Mouse (Mus musculus) lung, adult 2 months (tissue): ENCODE results near the gene Gm20388. TPM values are rescaled to one million over a fixed set of nuclear protein-coding genes. Genes with fewer than 3 reads are reported as not detected.

Source experiments
- DNase-seq: peaks from one replicate; pipeline ENCODE4 v3.0.0; 2022
- H3K4me1 ChIP-seq: fragments of 200-500 bp; 2 replicates; pipeline ENCODE4 v1.6.1; 2011; ENCODE audit warnings: low read length; ENCODE audit not compliant: control insufficient read depth, insufficient read depth
- H3K4me3 ChIP-seq: fragments of 200-500 bp; replicated peaks from 2 replicates; pipeline ENCODE3; 2011; ENCODE audit warnings: low read depth, mild to moderate bottlenecking, control low read depth, low read length; ENCODE audit errors: extremely low read depth
- CTCF ChIP-seq: fragments of 200-500 bp; IDR thresholded peaks from 2 replicates; pipeline ENCODE4 v1.5.1; 2011; ENCODE audit warnings: mild to moderate bottlenecking, low read length, control low read depth; ENCODE audit not compliant: insufficient read depth
- POLR2A ChIP-seq: fragments of 200-500 bp; IDR thresholded peaks from 2 replicates; pipeline ENCODE4 v1.6.1; 2011; ENCODE audit warnings: low read depth, mild to moderate bottlenecking, control low read depth, low read length, borderline replicate concordance; ENCODE audit errors: extremely low read depth
- WGBS: fragments of 180-500 bp; shearing (Covaris S2); methylation state at CpG from one replicate; pipeline ENCODE4 v1.1.7; 2018; 5-methylcytosine and 5-hydroxymethylcytosine counted together
- polyA plus RNA-seq: library from polyadenylated mRNA; depleted of rRNA; stranded (reverse); fragments of >200 nt; gene quantifications from 2 replicates; pipeline ENCODE4 v1.2.3, GENCODE M21; 2012

Gene Gm20388
- polyA plus RNA-seq, 1 experiment = 67.8 TPM

DNA sequence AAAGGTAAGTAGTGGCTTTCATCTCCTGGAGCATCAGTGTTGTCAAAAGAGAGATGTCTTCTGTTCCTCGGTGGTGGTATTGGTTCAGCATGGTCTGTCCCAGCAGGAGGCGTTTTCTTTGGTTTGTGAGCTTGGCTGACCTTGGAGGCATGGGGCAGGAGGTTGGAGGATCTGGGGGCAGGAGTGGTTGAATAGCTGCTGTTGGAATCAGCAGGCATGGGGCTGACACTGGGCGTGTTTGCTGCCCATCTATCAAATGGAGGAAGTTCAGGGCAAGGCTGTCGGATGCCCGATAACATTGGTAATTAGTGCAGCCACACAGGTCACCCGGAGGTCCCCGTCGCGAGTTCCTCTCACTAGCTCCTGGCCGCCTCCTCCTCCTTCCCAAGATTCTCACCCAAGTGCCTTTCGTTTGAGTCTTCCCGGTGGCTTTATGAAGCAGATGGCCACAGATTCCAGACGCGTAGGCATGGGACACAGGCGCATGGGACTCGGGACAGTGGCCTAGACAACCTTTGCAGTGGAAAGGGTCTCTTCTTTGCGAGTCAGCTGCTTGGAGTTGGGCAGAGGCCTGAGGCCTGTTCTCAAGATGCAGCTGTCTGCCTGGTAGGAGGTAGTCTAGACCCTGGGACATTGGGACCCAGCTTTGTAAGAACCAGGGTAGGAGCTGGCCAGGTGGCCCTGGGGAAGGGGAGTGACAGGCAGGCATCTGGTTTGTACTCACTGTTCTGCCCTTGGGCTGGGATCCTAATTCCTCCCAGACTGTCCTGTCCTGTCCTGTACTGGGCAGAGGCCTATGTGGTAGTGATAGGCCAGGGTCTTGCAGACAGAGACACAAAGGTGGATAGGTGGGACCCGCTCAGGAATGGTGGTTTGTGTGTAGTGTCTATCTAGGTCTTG is 320.3 kb downstream of the Gm20388 start:
- peak overlapping the region; percentile 12 for H3K4me3 ChIP-seq
- H3K4me1 ChIP-seq = peaks cover 16% of the 10 kb centered on the region
- no peak for TF ChIP-seq POLR2A
- TF ChIP-seq CTCF = no peak
- DNase-seq = no peak
- 41% methylated on average over 18 of the region's 18 CpGs for WGBS

DNA sequence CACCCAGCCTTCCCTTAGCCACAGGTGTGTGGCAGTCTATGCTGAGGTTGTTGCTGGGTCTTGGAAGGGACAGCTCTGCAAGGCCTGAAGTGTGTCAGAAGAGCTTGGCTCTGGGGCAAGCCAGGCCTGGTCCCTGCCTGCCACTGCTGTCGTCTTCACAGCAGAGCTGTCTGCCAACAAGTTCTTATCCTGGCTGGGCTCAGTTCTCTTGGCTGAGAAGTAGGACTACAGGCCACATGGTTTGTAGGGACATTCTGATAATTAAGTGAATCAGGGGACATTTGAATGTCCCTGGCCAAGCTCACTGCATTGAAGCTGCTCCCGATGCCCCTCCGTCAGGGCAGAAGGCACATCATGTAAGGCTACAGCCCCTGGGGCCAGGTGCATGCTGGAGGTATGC is 321.2 kb downstream of the Gm20388 start:
- Histone ChIP-seq H3K4me1 (peaks cover 16% of the 10 kb centered on the region), H3K4me3 (no peak overlapping the region)
- WGBS = 60% methylated on average over 3 of the region's 3 CpGs
- TF ChIP-seq CTCF = no peak
- TF ChIP-seq POLR2A = no peak
- no peak for DNase-seq

DNA sequence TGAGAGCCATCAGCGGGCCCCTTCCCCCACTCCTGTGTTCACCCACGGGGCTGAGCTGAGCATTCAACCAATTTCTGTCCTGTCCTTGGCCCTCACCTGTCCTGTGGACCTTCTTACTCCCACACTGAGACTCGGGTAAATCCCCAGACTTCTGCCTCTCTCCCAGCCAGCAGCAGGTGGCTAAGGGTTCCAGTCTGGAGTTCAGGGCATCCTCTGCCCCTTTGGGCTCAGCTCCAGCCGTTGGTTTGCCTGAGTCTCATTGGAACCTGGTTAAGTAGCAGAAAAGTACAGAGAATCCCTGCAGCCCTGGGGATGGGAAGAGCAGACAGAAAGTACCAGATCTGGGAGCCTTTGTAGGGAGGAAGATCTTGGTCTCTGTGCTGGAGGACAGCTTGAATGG is 321.8 kb downstream of the Gm20388 start:
- no peak for TF ChIP-seq CTCF
- TF ChIP-seq POLR2A = no peak
- 53% methylated on average over 4 of the region's 4 CpGs for WGBS
- H3K4me3 ChIP-seq = no peak overlapping the region
- no peak for DNase-seq
- H3K4me1 ChIP-seq = peaks cover 16% of the 10 kb centered on the region

DNA sequence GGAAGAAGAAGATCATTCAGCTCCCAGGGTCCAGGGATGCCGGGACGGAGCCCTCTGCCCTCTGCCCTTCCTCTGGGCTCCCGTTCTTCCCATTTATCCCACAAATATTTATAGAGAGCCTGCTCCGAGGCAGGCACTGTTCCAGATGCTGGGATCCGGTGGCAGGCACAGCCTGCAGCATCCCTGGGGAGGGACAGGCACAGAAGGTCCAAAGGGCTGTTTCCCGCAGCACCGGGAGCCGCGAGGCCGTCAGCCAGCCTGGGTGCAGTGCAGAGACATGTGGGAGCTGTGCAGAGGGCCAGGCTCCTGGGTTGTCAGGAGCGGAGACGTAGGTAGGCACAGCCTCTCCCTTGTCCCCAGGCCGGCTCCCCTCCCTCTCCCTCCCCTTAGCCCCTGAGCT is 322.3 kb downstream of the Gm20388 start:
- Histone ChIP-seq H3K4me3 (no peak overlapping the region), H3K4me1 (peaks cover 16% of the 10 kb centered on the region)
- TF ChIP-seq CTCF (no peak), POLR2A (no peak)
- WGBS = 42% methylated on average over 13 of the region's 13 CpGs
- no peak for DNase-seq

DNA sequence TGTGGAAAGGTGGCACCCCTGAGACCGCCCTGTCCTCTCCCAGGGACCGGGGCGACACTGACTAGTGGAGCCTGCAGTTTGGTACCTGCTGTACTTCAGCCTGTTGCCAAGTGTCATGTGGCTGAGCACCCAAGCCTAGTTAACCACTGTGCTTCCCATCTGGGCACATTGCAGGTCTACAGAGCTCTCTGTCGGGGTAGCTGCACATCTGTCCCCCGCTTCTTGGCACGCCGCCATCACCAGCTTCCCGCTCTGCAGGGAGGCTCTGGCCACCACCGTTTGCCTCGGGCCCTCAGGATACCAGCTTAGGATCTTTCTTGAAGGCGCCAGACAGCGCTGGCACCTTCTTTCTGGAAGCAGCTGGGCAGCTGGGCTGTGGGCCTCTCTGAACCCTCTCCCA is 323.8 kb downstream of the Gm20388 start:
- no peak for DNase-seq
- TF ChIP-seq CTCF = no peak
- TF ChIP-seq POLR2A = no peak
- Histone ChIP-seq H3K4me3 (no peak overlapping the region), H3K4me1 (peaks cover 16% of the 10 kb centered on the region)
- WGBS = 57% methylated on average over 12 of the region's 12 CpGs

DNA sequence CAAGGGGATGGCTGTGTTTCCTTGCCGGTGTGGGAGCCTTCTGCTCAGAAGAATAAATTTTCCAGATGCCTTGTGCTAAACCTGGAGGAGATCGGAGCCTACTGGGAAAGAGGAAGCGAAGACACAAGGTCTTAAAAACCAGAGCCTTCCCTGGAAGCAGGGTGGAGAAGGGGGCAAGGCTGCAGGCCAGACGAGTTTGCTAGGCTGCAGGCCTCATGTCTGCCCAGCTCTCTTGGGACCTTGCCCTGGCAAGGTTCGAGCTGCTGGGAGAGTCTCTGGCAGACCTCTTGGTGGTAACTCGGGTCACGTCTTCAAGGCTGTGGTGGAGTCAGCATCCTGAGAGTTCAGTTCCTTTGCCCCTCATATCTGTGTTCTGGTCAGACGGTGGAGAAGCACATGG is 324.2 kb downstream of the Gm20388 start:
- no peak for TF ChIP-seq CTCF
- TF ChIP-seq POLR2A = no peak
- H3K4me3 ChIP-seq = no peak overlapping the region
- peaks cover 13% of the 10 kb centered on the region for H3K4me1 ChIP-seq
- WGBS = 68% methylated on average over 8 of the region's 8 CpGs
- DNase-seq = no peak

DNA sequence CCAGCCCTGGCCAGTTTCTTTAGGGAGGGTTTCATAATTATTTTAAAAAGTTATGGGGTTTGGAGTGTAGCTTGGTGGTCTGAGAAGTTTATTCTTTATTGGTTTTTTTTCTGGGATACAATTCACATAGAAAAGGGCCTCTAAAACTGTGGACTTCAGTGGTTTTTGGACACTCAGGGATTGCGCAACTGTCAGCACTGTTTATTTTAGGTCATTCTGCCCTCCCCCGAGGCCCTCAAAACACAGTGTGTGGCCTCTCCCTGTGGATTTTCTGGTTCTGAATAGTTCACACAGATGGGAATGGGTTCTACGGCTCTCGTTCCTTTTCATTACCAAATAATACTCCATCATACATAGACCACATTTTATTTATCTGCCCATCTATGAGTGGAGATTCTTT is 332.6 kb downstream of the Gm20388 start:
- H3K4me3 ChIP-seq = no peak overlapping the region
- WGBS = 60% methylated on average over 4 of the region's 4 CpGs
- TF ChIP-seq POLR2A = no peak
- no peaks in the 10 kb centered on the region for H3K4me1 ChIP-seq
- DNase-seq = no peak

- no peaks in the 10 kb centered on the region for H3K4me1 ChIP-seq
- H3K4me3 ChIP-seq = no peak overlapping the region
- 77% methylated on average over 5 of the region's 5 CpGs for WGBS
- no peak for TF ChIP-seq POLR2A
- no peak for TF ChIP-seq CTCF
- DNase-seq = no peak
These were observed 333.3 kb downstream of the Gm20388 start for GRCm38 (mm10) chr8:120243916-120244451.

- Histone ChIP-seq H3K4me3 (no peak overlapping the region), H3K4me1 (no peaks in the 10 kb centered on the region)
- DNase-seq = no peak
- TF ChIP-seq POLR2A (no peak), CTCF (0 out of 2 replicates have a peak, but pooled peaks have one; percentile 5)
- 92% methylated on average over 10 of the region's 10 CpGs for WGBS
These were observed 333.9 kb downstream of the Gm20388 start for GRCm38 (mm10) chr8:120244553-120244952.

GRCm38 (mm10) chr8:120247618-120248017 is 337.0 kb downstream of the Gm20388 start:
- DNase-seq = no peak
- Histone ChIP-seq H3K4me3 (no peak overlapping the region), H3K4me1 (no peaks in the 10 kb centered on the region)
- TF ChIP-seq POLR2A = no peak
- TF ChIP-seq CTCF = peak; percentile 35; the same call in 1 of the 2 replicates
- WGBS = 67% methylated on average over 5 of the region's 5 CpGs
